Mouse (Mus musculus): ENCODE data around the gene Cylc1.

The Cylc1 gene

DNA sequence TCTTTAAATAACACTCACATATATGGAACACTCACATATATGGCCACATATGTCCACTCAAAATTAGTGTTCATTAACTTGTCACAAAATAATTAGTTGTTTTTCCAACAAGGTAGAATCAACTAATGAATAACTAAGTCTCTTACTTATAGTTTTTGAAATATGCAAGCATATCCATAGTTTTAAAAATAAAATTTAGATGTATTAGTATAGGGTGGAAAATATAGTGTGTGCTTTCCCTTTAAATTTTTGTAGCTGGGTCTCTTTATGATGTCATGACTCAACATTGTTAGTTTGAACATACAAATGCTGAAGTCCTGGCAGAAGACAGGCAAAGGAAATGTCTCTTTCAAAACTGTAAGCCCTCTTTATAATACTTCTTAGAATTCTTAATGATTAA lies at the start of gene Cylc1:
TSS of gene Cylc1 (plus strand) at position 301 of the 400 bp plus-strand sequence.
- DNase-seq (ENCODE audit: low spot score) = no peak

DNA sequence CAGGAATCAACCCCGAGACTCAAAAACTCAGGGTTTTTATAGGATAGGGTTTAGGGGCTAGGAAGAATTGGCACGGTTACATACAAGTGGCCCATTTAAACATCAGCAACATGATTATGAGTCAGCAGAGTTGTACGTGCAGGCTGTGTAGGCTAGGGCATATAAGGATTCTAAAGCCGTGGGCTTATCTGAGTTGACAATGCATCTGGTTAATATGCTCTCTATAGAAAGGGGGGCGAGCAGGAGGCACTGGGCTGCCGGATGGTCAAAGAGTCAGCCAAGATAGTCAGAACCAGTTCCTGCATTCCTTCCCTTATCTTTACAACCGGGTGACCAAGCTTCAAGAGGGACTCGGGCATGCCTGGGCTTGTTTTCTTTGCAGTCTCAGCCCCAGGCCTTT lies 31.5 kb upstream of the Cylc1 start:
- DNase-seq (ENCODE audit: low spot score) = no peak

DNA sequence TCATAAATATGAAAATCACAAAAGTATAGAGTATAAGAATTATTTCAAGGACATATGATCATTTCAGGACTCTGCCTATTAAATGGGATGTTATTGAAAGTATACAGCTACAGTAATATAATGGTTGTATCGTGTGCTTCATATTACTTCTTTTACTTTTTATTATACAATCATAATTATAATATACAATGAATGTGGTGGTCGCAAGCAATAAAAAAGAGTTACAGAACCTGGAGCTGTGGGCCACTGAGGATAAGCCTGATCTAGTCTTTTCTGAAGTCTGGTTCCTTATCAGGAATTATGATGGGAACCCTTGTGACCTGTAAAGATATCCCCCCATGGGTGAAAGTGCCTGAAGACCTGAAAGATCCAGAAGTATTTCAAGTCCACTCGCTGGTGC lies 57.8 kb downstream of the Cylc1 start, which contains the start of gene Gm10112:
TSS of gene Gm10112 (plus strand) at position 301 of the 400 bp plus-strand sequence.
- DNase-seq (ENCODE audit: low spot score) = no peak

All from lung, postnatal 25 days (tissue).